Mouse (Mus musculus) heart, embryonic 10.5 days (tissue): ENCODE data around the gene Phldb1. TPM values are rescaled to one million over a fixed set of nuclear protein-coding genes. Genes with fewer than 3 reads are reported as not detected.

Experiments used
- DNase-seq: peaks from one replicate; pipeline ENCODE4 v3.0.0-alpha.2; 2017; ENCODE audit warnings: low spot score
- H3K27ac ChIP-seq: fragments of 300-500 bp; sonication (generic); 2 replicates; pipeline ENCODE4 v1.5.1; 2016; ENCODE audit warnings: mild to moderate bottlenecking
- H3K27me3 ChIP-seq: fragments of 300-500 bp; sonication (generic); 2 replicates; pipeline ENCODE4 v1.6.1; 2016; ENCODE audit warnings: mild to moderate bottlenecking; ENCODE audit not compliant: poor library complexity, insufficient read depth, severe bottlenecking
- H3K36me3 ChIP-seq: fragments of 300-500 bp; sonication (generic); 2 replicates; pipeline ENCODE4 v1.6.1; 2016; ENCODE audit warnings: mild to moderate bottlenecking, moderate library complexity
- H3K4me1 ChIP-seq: fragments of 300-500 bp; sonication (generic); 2 replicates; pipeline ENCODE4 v1.6.1; 2016; ENCODE audit warnings: mild to moderate bottlenecking
- H3K4me3 ChIP-seq: fragments of 300-500 bp; sonication (generic); 2 replicates; pipeline ENCODE4 v1.5.1; 2016; ENCODE audit warnings: mild to moderate bottlenecking, moderate library complexity
- H3K9me3 ChIP-seq: fragments of 300-500 bp; sonication (generic); 2 replicates; pipeline ENCODE4 v1.6.1; 2016; ENCODE audit warnings: mild to moderate bottlenecking, moderate library complexity
- WGBS: fragments of 180-500 bp; shearing (Covaris S2); methylation state at CpG from one replicate; pipeline ENCODE4 v1.1.7; 2016; 5-methylcytosine and 5-hydroxymethylcytosine counted together
- polyA plus RNA-seq: library from polyadenylated mRNA; unstranded; fragments of >200 nt; fragmentation: Nextera tagmentation; extraction: Ambion mirVana; gene quantifications from 2 replicates; pipeline ENCODE4 v1.2.1, GENCODE M21; 2016

Gene Phldb1
- polyA plus RNA-seq, 1 experiment from 2014 or later: 29.1 TPM

DNA sequence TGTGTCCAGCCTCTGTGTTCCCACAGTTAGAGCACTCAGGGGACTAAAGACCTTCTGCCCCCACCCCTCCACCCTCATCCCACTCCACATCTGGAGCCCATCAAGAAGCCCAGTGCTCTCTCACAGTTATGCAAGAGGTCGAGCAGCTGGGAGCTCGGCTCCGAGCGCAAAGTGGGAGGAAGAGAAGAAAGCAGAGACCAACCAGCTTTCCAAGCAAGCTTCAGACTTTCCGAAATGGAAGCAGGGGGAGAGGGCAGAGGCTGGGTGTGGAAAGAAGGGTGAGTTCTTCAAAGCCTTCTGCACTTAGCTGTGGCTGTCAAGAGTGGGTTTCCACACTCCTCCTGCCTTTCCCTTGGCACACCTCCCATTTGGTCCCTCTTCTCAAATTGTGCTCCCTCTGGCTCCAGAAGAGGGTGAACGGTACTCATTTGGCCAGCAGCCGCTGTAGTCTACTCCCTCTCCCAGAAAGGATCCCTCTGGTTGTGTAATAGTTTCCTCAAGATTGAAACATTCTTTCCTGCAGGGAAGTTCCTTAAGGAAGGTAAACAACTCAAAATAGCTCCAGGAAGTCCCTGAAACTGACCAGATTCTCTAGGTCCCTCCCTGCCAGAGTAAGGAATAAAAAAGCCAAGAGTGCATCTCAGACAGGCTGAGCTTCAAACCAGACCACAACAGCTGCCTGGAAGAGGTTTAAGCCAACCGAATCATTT, 2.4 kb upstream of the Phldb1 start:
- Histone ChIP-seq H3K4me3 (no peak overlapping the region), H3K36me3 (peaks cover 14% of the 10 kb centered on the region), H3K4me1 (peaks cover 38% of the 10 kb centered on the region), H3K9me3 (no peaks in the 10 kb centered on the region), H3K27ac (peak overlapping the region; percentile 52), H3K27me3 (peaks cover 14% of the 10 kb centered on the region)
- DNase-seq: no peak
- WGBS: 27% methylated on average over 8 of the region's 8 CpGs

- no peak overlapping the region for H3K27ac ChIP-seq
- no peaks in the 10 kb centered on the region for H3K9me3 ChIP-seq
- peak; percentile 63 for DNase-seq
- H3K4me1 ChIP-seq: peaks cover 43% of the 10 kb centered on the region
- WGBS: 61% methylated on average over 2 of the region's 2 CpGs
- no peak overlapping the region for H3K4me3 ChIP-seq
- peaks cover 16% of the 10 kb centered on the region for H3K27me3 ChIP-seq
- H3K36me3 ChIP-seq: peaks cover 7% of the 10 kb centered on the region; the same call in 1 of the 2 replicates
Measured at GRCm38 (mm10) chr9:44736301-44736700, 1.3 kb upstream of the Phldb1 start.

DNA sequence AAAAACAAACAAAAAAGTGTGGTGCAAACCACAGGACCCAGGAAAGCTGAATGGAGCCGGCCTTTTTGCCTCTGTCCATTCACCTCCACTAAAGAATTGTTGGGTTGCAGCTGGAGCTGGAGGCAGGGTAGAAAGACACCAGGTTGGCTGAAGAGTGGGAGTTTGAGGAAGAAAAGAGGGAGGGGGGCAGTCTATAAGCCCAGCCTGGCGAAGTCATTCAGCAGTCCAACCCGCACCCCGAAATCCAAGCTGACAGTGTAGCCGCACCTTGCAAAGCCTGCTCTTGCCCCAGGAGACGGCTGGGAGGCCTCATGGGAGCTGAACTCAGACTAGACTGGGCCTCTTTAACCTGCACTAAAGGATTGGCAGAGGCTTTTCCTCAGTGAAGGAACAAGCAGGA, 888 bp upstream of the Phldb1 start:
- H3K9me3 ChIP-seq: no peaks in the 10 kb centered on the region
- DNase-seq: peak; percentile 58

GRCm38 (mm10) chr9:44733671-44734523, 1.1 kb downstream of the Phldb1 start:
- H3K9me3 ChIP-seq: no peaks in the 10 kb centered on the region
- H3K27ac ChIP-seq: peak overlapping the region; percentile 84
- H3K27me3 ChIP-seq: peaks cover 16% of the 10 kb centered on the region
- H3K4me1 ChIP-seq: peaks cover 43% of the 10 kb centered on the region
- under 1% methylated on average over 79 of the region's 79 CpGs for WGBS
- peak overlapping the region; percentile 79 for H3K4me3 ChIP-seq
- DNase-seq: peak; percentile 77
- H3K36me3 ChIP-seq: no peaks in the 10 kb centered on the region

More for the DNA sequence above, 888 bp upstream of the Phldb1 start:
- peaks cover 16% of the 10 kb centered on the region for H3K27me3 ChIP-seq
- peaks cover 2% of the 10 kb centered on the region; the same call in 1 of the 2 replicates for H3K36me3 ChIP-seq
- WGBS: 79% methylated on average over 6 of the region's 6 CpGs
- H3K4me3 ChIP-seq: no peak overlapping the region
- H3K4me1 ChIP-seq: peaks cover 43% of the 10 kb centered on the region
- H3K27ac ChIP-seq: no peak overlapping the region

DNA sequence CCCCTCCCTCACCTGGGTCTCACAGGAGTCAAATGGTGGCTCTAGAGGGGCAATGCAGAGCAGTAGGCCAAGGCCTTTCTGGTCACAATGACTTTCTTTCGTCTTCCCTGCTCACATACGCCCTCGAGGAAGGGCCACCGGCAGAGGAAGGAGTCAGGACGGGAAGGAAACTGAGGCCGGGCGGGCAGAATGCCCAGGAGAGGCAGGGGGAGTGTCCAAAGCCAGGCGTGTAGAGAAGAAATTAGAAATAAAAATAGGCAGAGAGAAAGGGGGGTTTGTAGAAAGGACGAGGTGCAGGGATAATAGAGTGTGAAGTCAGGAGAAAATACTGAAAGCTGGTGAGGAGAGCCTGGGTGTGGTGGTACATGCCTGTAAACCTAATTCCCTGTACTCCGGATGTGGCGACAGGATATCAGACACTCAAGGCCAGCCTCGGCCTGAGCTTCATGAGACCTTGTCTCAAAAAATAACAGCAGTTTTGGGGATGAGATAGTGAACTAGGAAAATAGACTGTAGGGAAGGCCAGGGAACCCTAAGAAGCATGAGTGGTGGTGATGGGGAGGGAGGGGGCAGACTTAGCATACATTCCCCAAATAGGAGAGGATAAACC, 2.0 kb downstream of the Phldb1 start:
- H3K27me3 ChIP-seq: peaks cover 16% of the 10 kb centered on the region
- H3K36me3 ChIP-seq: no peaks in the 10 kb centered on the region
- H3K9me3 ChIP-seq: no peaks in the 10 kb centered on the region
- H3K4me3 ChIP-seq: peak overlapping the region; percentile 79
- H3K27ac ChIP-seq: peak overlapping the region; percentile 84
- 49% methylated on average over 12 of the region's 12 CpGs for WGBS
- H3K4me1 ChIP-seq: peaks cover 45% of the 10 kb centered on the region
- DNase-seq: peak; percentile 72

GRCm38 (mm10) chr9:44732130-44732549, 2.9 kb downstream of the Phldb1 start:
- Histone ChIP-seq H3K9me3 (no peaks in the 10 kb centered on the region), H3K27me3 (peaks cover 16% of the 10 kb centered on the region), H3K36me3 (no peaks in the 10 kb centered on the region), H3K4me1 (peaks cover 41% of the 10 kb centered on the region), H3K4me3 (no peak overlapping the region), H3K27ac (no peak overlapping the region)
- WGBS: 37% methylated on average over 5 of the region's 5 CpGs
- no peak for DNase-seq

- Histone ChIP-seq H3K4me3 (no peak overlapping the region), H3K27me3 (peaks cover 2% of the 10 kb centered on the region), H3K9me3 (no peaks in the 10 kb centered on the region), H3K4me1 (peaks cover 58% of the 10 kb centered on the region), H3K36me3 (0 out of 2 replicates have a peak, but pooled peaks cover 11% of the 10 kb centered on the region), H3K27ac (no peak overlapping the region)
- DNase-seq: no peak
- 68% methylated on average over 5 of the region's 5 CpGs for WGBS
Measured at GRCm38 (mm10) chr9:44727441-44727840, 7.6 kb downstream of the Phldb1 start.

- DNase-seq: no peak
- Histone ChIP-seq H3K4me1 (peaks cover 62% of the 10 kb centered on the region), H3K36me3 (0 out of 2 replicates have a peak, but pooled peaks cover 11% of the 10 kb centered on the region)
Measured at GRCm38 (mm10) chr9:44726431-44727146, 8.4 kb downstream of the Phldb1 start.

DNA sequence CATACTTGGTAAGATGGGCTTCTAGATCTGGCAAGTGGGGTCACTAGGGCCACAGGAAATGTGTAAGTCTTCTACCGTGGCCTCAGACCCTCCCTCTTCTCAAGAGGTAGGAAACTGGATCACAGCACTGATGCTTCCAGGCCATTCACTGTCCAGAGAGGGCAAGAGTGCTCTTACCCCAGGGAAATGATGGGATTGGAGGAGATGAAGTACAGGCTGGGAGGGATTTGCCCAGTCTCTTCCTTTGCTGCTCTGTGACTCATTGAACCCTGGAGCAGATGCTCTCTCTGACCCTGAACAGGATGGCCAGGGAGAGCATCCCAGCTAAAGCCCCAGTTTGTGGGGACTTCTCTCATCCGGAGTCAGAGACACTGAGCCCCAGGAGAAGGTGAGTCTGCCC, 10.3 kb downstream of the Phldb1 start:
- H3K4me1 ChIP-seq: peaks cover 81% of the 10 kb centered on the region
- no peaks in the 10 kb centered on the region for H3K9me3 ChIP-seq
- no peak overlapping the region for H3K4me3 ChIP-seq
- no peaks in the 10 kb centered on the region for H3K27me3 ChIP-seq
- 0 out of 2 replicates have a peak, but pooled peaks cover 11% of the 10 kb centered on the region for H3K36me3 ChIP-seq
- DNase-seq: no peak
- 56% methylated on average over 2 of the region's 2 CpGs for WGBS
- peak overlapping the region; percentile 23; the same call in 1 of the 2 replicates for H3K27ac ChIP-seq

More at GRCm38 (mm10) chr9:44726431-44727146, 8.4 kb downstream of the Phldb1 start:
- Histone ChIP-seq H3K27ac (peak overlapping the region; percentile 76), H3K9me3 (no peaks in the 10 kb centered on the region), H3K4me3 (no peak overlapping the region; the same call in 1 of the 2 replicates), H3K27me3 (no peaks in the 10 kb centered on the region)
- 38% methylated on average over 10 of the region's 10 CpGs for WGBS

GRCm38 (mm10) chr9:44724223-44724622, 10.8 kb downstream of the Phldb1 start:
- 47% methylated on average over 6 of the region's 6 CpGs for WGBS
- no peak for DNase-seq
- H3K4me3 ChIP-seq: no peak overlapping the region
- 0 out of 2 replicates have a peak, but pooled peaks cover 11% of the 10 kb centered on the region for H3K36me3 ChIP-seq
- no peaks in the 10 kb centered on the region for H3K9me3 ChIP-seq
- peak overlapping the region; percentile 78; the same call in 1 of the 2 replicates for H3K27ac ChIP-seq
- H3K27me3 ChIP-seq: no peaks in the 10 kb centered on the region
- H3K4me1 ChIP-seq: peaks cover 85% of the 10 kb centered on the region

DNA sequence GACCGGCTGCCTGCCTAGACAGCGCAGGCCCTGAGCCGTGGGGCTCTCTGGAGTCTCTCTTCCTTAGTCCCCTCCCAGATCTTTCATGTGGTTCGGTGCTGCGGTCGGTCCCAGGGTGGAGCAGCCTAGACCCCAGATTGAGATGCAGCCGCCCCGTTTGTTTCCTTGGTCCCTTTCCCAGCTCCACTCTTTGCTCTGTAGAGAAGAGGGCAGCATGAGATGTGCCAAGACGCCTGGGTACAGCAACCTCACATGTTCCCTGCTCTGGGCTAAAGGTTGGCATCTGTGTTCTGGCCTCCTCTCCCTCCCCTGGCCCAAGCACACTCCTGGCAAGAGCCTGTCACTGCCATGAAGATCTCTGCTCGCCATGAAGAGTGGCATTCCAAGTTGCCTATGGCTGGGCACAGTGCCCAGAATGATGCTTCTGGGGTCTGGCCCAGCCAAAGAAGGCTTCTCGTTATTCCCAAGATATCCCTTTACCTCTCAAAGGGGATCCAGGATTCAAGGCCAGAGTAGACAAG, 11.4 kb downstream of the Phldb1 start:
- peaks cover 87% of the 10 kb centered on the region for H3K4me1 ChIP-seq
- H3K36me3 ChIP-seq: 0 out of 2 replicates have a peak, but pooled peaks cover 11% of the 10 kb centered on the region
- no peak for DNase-seq
- H3K4me3 ChIP-seq: no peak overlapping the region
- H3K9me3 ChIP-seq: no peaks in the 10 kb centered on the region
- no peaks in the 10 kb centered on the region for H3K27me3 ChIP-seq
- 53% methylated on average over 11 of the region's 11 CpGs for WGBS
- H3K27ac ChIP-seq: peak overlapping the region; percentile 78

DNA sequence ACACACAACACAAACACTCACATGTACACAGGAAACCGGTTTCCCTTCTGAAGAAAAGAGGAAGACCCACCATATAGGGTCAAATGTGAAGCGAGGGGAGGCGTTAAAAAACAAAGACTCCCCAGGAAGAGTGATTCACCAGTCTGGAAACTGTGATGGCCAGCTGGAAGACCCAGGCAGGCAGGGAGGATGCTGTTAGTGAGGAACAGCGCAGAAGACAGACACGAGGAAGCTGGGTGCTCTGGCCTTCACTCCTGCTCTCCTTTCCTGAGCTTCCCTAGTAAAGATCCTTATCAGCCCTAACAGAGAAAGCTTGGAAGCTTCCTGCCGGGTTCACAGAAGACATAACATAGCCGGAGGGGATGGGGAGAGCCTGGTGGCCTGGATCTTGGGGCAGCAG, 12.0 kb downstream of the Phldb1 start:
- Histone ChIP-seq H3K27me3 (no peaks in the 10 kb centered on the region), H3K4me3 (no peak overlapping the region), H3K27ac (peak overlapping the region; percentile 78), H3K4me1 (peaks cover 87% of the 10 kb centered on the region), H3K9me3 (no peaks in the 10 kb centered on the region), H3K36me3 (peaks cover 16% of the 10 kb centered on the region)
- WGBS: 29% methylated on average over 7 of the region's 7 CpGs
- no peak for DNase-seq
